Mouse (Mus musculus) ES-CJ7 (cell line): ENCODE results near the gene Birc3.
"Not testable (repeated sequence)": the region's sequence is repeated elsewhere in the genome, so short reads cannot be mapped to it uniquely, and the experiment has no call there.

Experiments used
- DNase-seq: peaks from one replicate; pipeline ENCODE4 v3.0.0; 2011; ENCODE audit warnings: low read depth, low spot score

Birc3 gene

DNA sequence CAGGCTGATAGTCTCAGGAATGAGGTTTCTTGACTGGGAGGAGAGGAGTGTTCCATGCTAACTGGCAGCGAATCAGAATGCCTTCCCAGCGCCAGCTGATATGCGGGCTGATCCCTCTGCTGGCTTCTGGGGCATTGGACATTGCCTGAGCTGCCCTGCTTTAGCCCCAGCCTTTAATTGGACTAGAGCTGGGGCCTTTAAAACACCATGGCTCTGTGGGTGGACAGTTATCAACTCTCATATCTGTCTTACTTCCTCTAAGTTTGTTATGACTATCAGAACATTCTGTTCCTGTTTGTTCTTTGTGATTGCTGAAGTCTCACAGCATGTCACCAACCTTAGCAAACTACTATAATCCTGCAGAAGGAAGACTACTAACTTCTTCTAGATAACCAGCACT lies 5.0 kb downstream of the Birc3 start:
- no peak for DNase-seq

DNA sequence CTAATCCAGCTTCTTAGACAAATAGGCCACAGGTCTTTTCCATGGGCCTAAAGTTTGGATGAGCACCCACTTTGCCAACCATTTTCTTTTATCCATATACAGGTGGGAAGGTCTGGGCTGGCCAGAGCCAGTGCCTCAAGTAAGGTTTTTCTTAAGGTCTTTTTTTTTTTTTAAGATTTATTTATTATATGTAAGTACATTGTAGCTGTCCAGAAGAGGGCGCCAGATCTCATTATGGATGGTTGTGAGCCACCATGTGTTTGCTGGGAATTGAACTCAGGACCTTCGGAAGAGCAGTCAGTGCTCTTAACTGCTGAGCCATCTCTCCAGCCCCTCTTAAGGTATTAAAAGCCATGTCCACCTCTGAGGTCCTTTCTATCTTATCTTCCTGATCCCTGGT lies 6.0 kb downstream of the Birc3 start:
- DNase-seq: peak; percentile 37

DNA sequence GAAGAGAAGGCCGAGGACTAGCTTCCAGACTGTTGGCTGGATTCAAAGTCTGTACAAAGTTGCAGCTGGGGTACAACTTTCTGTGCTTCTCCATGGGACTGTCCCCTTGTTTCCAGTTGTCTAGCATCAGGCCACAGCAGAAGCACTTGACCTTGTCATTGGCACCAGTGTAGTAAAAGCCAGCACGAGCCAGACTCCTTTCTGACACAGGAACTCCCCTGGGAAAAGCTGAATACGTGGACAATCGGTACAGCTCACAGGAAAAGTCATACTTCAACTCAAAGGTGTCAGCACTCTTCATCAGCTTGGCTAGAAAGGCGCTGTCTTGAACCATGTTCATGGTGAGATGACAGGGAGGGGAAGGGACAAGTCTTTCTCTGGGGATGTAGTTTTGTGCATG lies 12.0 kb downstream of the Birc3 start:
- DNase-seq: no peak

DNA sequence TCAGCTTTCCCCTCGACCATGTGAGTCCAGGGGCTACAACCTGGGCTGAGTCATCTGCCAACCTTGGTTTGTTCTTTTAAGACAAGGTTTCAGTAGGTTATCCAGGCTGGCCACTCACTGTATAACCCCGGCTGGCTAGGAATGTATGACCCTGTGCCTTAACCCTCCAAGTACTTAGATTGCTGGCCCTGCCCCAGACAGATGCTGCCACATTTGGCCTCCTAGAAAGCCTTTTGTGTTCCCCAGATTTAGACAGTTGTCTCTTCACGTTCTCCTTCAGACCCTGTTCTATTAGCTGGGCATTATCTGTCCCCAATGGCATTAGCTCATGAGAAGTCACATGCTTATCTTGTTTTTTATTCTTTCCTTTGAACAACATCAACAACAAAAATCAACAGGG lies 17.1 kb downstream of the Birc3 start:
- DNase-seq: no peak

DNA sequence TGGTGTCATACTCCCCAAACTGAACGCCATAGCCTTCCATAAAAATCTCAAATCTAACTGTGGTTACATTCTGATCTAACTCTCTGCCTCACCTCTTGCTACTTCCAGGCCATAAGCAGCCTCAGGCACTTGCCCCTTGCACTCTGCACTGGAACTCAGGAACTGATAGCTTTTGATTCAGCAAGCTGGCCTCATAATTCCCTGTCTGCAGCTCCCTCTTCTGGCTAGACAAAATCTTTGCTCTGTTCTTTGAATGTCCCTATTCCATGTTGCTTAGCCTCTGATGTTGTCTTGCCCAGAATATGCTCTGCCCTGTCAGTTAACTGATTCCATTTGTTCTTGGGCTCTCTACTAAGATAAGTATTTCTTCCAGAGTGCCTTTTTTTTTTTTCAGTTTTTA lies 17.6 kb downstream of the Birc3 start:
- DNase-seq: peak; percentile 76

DNA sequence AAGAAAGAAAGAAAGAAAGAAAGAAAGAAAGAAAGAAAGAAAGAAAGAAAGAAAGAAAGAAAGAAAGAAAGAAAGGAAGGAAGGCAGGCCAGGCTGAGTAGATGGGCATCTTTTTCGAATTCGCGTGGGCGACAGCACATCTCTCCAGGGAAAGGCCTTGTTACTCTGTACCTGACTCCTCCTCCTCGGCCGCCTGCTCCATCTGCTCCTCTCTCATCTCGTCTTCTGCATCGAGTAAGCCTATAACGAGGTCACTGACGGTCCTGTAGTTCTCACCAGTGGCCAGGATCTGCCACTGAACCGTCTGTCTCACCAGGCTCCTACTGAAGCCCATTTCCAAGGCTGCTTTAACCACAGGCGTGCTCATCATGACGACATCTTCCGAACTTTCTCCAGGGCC lies 18.8 kb downstream of the Birc3 start:
- not testable (repeated sequence) for DNase-seq

GRCm38 (mm10) chr9:7852346-7853230 lies 20.4 kb downstream of the Birc3 start:
- no peak for DNase-seq

DNA sequence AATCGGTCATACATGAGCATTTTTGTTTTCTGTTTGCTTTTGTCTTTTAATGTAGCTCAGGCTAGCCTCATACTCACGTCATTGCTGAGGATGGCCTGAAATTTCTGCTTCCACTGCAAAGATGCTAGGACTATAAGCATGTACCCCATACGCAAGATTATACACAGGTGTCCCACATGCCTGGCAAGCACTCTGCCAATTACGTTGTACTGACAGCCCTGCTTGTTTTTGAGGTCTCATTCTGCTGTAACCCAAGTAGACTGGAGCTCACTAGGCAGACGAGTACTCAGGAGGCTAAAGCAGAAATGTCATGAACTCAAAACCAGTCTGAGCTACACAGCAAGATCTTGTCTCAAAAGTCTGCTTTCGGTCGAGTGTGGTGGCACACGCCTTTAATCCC lies 21.1 kb downstream of the Birc3 start:
- DNase-seq: no peak

GRCm38 (mm10) chr9:7848191-7848590 lies 24.8 kb downstream of the Birc3 start:
- DNase-seq: no peak

GRCm38 (mm10) chr9:7846667-7847199 lies 26.3 kb downstream of the Birc3 start:
- DNase-seq: no peak

DNA sequence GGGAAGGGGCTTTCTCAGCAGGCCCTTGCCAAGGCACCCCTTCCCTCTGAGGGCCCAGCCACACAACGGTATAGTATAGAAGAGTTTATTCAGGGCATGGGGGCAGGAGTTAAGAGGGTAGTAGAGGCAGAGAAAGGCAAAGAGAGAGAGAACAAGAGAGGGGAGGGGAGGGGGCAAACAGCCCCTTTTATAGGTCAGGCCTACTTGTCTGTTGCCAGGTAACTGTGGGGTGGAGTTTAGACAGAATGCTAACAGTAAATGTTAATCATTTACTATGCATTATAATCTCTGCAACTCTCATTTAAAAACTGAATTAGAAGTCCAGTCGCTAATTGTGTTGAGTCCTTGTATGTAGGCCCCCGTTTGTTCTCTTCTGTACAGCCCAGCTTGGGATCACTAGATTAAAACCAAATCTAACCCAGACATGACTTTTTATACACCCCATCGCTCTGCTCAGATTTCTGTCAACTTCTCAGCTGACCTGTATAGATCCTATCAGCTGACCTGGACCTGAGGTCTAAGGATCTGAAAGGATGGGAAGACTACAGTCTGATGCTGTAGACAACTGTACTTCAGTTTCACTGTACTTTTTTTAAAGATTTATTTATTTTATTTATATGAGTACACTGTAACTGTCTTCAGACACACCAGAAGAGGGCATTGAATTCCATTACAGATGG lies 27.6 kb downstream of the Birc3 start:
- no peak for DNase-seq

GRCm38 (mm10) chr9:7841221-7841620 lies 31.8 kb downstream of the Birc3 start:
- DNase-seq: peak; percentile 45

DNA sequence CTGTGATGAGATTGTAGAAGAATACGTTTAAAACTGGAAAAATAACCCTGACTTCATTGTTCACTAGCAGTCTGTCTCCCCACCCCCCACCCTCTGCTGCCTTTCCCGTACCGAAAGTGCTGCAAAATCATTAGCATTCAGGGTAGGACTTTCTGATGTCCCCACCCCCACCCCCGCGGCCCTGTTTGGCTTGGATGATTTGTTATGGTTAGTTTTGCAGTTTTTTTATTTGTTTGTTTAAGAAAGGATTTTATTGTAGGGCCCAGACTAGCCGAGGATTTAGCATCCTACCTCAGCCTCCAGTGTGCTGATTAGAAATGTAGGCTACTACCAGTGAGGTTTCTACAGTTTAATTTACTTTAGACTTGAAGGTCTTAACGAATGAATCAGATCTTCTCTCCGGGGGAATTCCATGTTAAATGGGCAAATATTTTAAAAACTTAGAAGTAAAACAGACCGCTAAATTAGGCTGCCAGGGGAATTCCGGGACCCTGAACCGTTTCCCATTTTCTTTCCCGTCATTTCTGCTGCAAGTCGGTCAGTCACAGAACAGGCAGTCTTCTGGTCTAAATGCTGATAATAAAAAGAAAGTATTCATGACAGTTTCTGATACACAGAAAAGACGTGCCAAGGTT lies 35.1 kb downstream of the Birc3 start:
- DNase-seq: peak; percentile 75

GRCm38 (mm10) chr9:7836905-7837805 lies 35.8 kb downstream of the Birc3 start, which contains the start of gene Birc2:
Birc2 (minus strand) TSS chr9:7837064.
- peak; percentile 97 for DNase-seq

GRCm38 (mm10) chr9:7836331-7836730 lies 36.7 kb downstream of the Birc3 start:
- peak; percentile 65 for DNase-seq

- DNase-seq: no peak
Observed at GRCm38 (mm10) chr9:7835302-7835701, 37.7 kb downstream of the Birc3 start.

DNA sequence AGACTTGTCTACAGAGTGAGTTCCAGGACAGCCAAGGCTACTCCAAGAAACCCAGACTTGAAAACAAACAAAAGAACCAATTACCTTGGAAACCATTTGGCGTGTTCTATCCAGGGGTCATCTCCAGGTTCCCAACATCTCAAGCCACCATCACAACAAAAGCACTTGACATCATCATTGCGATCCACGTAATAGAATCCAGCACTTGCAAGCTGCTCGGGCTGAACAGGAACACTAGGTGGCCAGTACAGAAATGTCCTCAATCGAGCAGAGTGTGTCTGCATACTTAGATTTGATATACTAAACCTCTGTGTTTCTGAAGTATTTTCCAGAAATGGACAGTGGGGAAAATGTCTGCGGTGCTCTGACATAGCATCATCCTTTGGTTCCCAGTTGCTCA lies 39.6 kb downstream of the Birc3 start:
- no peak for DNase-seq

- no peak for DNase-seq
Observed at GRCm38 (mm10) chr9:7829531-7830528, 43.2 kb downstream of the Birc3 start.

- DNase-seq: no peak
Observed at GRCm38 (mm10) chr9:7828706-7829105, 44.3 kb downstream of the Birc3 start.

- DNase-seq: no peak
Observed at GRCm38 (mm10) chr9:7824916-7825315, 48.1 kb downstream of the Birc3 start.
